Mouse (Mus musculus) liver, embryonic 14.5 days (tissue): ENCODE measurements around the gene Slc22a14.

Source experiments
- CTCF ChIP-seq: IDR thresholded peaks from 2 replicates; pipeline ENCODE4 v1.5.1; 2016; ENCODE audit warnings: antibody characterized with exemption, low read depth, control low read depth
- EP300 ChIP-seq: IDR thresholded peaks from 2 replicates; pipeline ENCODE4 v1.6.1; 2016; ENCODE audit warnings: antibody characterized with exemption, low read depth

DNA sequence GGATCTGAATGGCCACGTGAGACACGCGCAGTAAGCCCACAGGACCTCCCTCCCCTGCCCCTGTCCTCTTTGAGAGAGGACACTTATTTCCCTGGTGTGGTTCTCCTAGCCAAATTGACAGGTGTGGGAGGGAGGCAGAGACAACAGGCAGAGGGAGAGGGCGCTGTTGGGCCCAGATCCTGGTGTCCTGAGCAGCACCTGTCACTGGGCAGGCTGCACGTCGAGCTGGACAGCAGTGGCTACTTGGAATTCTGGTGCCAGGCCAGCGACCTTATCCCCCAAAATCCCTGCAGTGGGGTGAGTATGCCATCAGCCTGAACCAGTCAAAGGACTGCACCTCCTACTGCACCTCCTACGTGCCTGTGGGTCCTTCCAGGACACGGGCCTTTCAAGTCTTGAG is 222.0 kb downstream of the Slc22a14 start:
- TF ChIP-seq CTCF (no peak), EP300 (no peak)
